Mouse (Mus musculus) megakaryocyte, embryonic 14.5 days (primary cell): ENCODE measurements around the gene Tfr2. TPM values are rescaled to one million over a fixed set of nuclear protein-coding genes. Genes with fewer than 3 reads are reported as not detected.
A peak's percentile ranks its signal among the peaks of the same experiment; 100 is the strongest.

Experiments
- H3K27me3 ChIP-seq: replicated peaks from 2 replicates; pipeline ENCODE3; 2012; ENCODE audit warnings: inconsistent platforms
- H3K36me3 ChIP-seq: replicated peaks from 2 replicates; pipeline ENCODE3; 2012; ENCODE audit warnings: low read length, inconsistent platforms, mixed read lengths
- H3K4me1 ChIP-seq: 2 replicates; pipeline ENCODE4 v1.6.1; 2012; ENCODE audit warnings: inconsistent platforms
- H3K4me3 ChIP-seq: replicated peaks from 2 replicates; pipeline ENCODE3; 2012; ENCODE audit warnings: moderate library complexity, mild to moderate bottlenecking, inconsistent platforms
- H3K9me3 ChIP-seq: 2 replicates; pipeline ENCODE4 v1.6.1; 2012; ENCODE audit warnings: inconsistent platforms
- FLI1 ChIP-seq: IDR thresholded peaks from 2 replicates; pipeline ENCODE4 v1.6.1; 2012; ENCODE audit warnings: low read length, inconsistent platforms, mixed read lengths
- GATA1 ChIP-seq: IDR thresholded peaks from 3 replicates; pipeline ENCODE4 v1.6.1; 2012; ENCODE audit warnings: mixed read lengths, low read length, inconsistent platforms, borderline replicate concordance
- polyA plus RNA-seq: library from polyadenylated mRNA; stranded (reverse); fragments of >175 nt; gene quantifications from 2 replicates; pipeline ENCODE4 v1.2.3, GENCODE M21; 2012; ENCODE audit warnings: low replicate concordance; ENCODE audit not compliant: insufficient read depth

Tfr2 gene
- polyA plus RNA-seq, 1 experiment = 5.8 TPM

GRCm38 (mm10) chr5:137553898-137554297, 15.7 kb upstream of the Tfr2 start:
- TF ChIP-seq GATA1 = no peak
- no peak for TF ChIP-seq FLI1
- Histone ChIP-seq H3K4me3 (no peak overlapping the region), H3K4me1 (peaks cover 8% of the 10 kb centered on the region), H3K27me3 (peaks cover 50% of the 10 kb centered on the region), H3K9me3 (peaks cover 16% of the 10 kb centered on the region), H3K36me3 (no peaks in the 10 kb centered on the region)

- Histone ChIP-seq H3K9me3 (no peaks in the 10 kb centered on the region), H3K4me1 (no peaks in the 10 kb centered on the region), H3K4me3 (no peak overlapping the region), H3K36me3 (no peaks in the 10 kb centered on the region), H3K27me3 (peaks cover 57% of the 10 kb centered on the region)
- TF ChIP-seq GATA1 (no peak), FLI1 (no peak)
These were observed 8.1 kb upstream of the Tfr2 start for GRCm38 (mm10) chr5:137561556-137561955.

DNA sequence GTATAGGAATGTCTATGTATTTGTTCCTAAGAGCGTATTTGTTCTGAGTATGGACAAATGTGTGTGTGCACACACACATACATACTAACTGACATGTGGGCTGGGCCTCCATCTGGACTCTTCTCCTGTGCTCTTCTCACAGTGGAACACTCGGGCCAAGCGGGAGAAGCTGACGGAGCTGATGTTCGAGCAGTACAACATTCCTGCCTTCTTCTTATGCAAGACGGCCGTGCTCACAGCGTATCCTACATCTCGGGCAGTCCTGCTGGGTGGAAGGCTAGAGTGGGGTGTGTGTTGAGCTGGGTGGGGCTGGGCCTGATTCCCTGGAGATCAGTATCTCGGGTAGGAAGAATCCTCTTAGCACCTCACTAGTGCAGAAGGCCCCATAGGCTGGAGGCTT, 6.7 kb upstream of the Tfr2 start:
- Histone ChIP-seq H3K36me3 (no peaks in the 10 kb centered on the region), H3K4me1 (no peaks in the 10 kb centered on the region), H3K9me3 (no peaks in the 10 kb centered on the region), H3K4me3 (no peak overlapping the region), H3K27me3 (peaks cover 71% of the 10 kb centered on the region)
- TF ChIP-seq FLI1 = no peak
- no peak for TF ChIP-seq GATA1

- Histone ChIP-seq H3K36me3 (no peaks in the 10 kb centered on the region), H3K4me3 (no peak overlapping the region), H3K27me3 (peaks cover 81% of the 10 kb centered on the region), H3K4me1 (peaks cover 26% of the 10 kb centered on the region), H3K9me3 (peaks cover 5% of the 10 kb centered on the region; the same call in 1 of the 2 replicates)
- TF ChIP-seq GATA1 (no peak), FLI1 (no peak)
These were observed 3.9 kb upstream of the Tfr2 start for GRCm38 (mm10) chr5:137565744-137566143.

GRCm38 (mm10) chr5:137566416-137566815, 3.2 kb upstream of the Tfr2 start:
- Histone ChIP-seq H3K36me3 (no peaks in the 10 kb centered on the region), H3K9me3 (peaks cover 5% of the 10 kb centered on the region; the same call in 1 of the 2 replicates), H3K4me3 (no peak overlapping the region), H3K27me3 (peaks cover 84% of the 10 kb centered on the region), H3K4me1 (peaks cover 33% of the 10 kb centered on the region)
- TF ChIP-seq GATA1 (no peak), FLI1 (no peak)

DNA sequence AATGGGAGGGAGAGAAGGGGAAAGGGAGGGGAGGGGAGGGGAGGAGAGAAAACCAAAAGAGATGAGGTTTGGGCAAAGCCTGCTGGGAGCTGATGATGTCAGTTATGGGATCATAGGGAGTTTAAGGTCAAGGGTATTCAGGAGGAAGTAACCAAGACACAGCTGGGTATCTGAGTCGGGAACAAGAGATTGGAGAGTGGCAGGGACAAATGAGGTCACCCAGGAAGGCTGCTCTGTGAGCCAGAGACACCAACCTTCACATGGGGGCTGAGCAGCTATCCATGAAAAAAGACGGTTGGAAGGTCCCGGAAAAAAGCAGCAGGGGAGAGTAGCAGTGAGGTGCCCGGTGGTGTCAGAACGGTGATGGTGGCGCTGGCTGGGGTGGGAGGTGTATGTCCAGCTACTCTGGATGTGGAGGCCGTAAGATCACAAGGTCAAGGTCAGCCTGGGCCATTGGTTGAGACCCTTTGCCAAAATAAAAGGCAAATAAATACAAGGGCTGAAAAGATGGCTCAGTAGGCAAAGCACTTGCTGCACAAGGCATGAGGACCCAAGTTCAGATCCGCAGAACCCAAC, 1.3 kb upstream of the Tfr2 start:
- H3K4me3 ChIP-seq = no peak overlapping the region
- peaks cover 84% of the 10 kb centered on the region for H3K27me3 ChIP-seq
- peaks cover 37% of the 10 kb centered on the region for H3K4me1 ChIP-seq
- peaks cover 5% of the 10 kb centered on the region; the same call in 1 of the 2 replicates for H3K9me3 ChIP-seq
- TF ChIP-seq GATA1 (no peak), FLI1 (no peak)
- no peaks in the 10 kb centered on the region for H3K36me3 ChIP-seq

- peak overlapping the region; percentile 15 for H3K4me3 ChIP-seq
- H3K4me1 ChIP-seq = peaks cover 37% of the 10 kb centered on the region
- no peak for TF ChIP-seq GATA1
- no peak for TF ChIP-seq FLI1
These were observed 609 bp upstream of the Tfr2 start for GRCm38 (mm10) chr5:137569031-137569430.

GRCm38 (mm10) chr5:137570181-137570580, 541 bp downstream of the Tfr2 start:
- peaks cover 13% of the 10 kb centered on the region for H3K9me3 ChIP-seq
- peaks cover 88% of the 10 kb centered on the region for H3K27me3 ChIP-seq
- H3K36me3 ChIP-seq = no peaks in the 10 kb centered on the region
- peaks cover 37% of the 10 kb centered on the region for H3K4me1 ChIP-seq
- H3K4me3 ChIP-seq = peak overlapping the region; percentile 84
- TF ChIP-seq GATA1 = no peak
- no peak for TF ChIP-seq FLI1

More at GRCm38 (mm10) chr5:137569031-137569430, 609 bp upstream of the Tfr2 start:
- H3K9me3 ChIP-seq = peaks cover 5% of the 10 kb centered on the region; the same call in 1 of the 2 replicates
- no peaks in the 10 kb centered on the region for H3K36me3 ChIP-seq
- peaks cover 86% of the 10 kb centered on the region for H3K27me3 ChIP-seq

- peaks cover 13% of the 10 kb centered on the region for H3K9me3 ChIP-seq
- no peaks in the 10 kb centered on the region for H3K36me3 ChIP-seq
- peak overlapping the region; percentile 80 for H3K4me3 ChIP-seq
- peaks cover 37% of the 10 kb centered on the region for H3K4me1 ChIP-seq
- H3K27me3 ChIP-seq = peaks cover 81% of the 10 kb centered on the region
- TF ChIP-seq FLI1 (no peak), GATA1 (no peak)
These were observed 1.3 kb downstream of the Tfr2 start for GRCm38 (mm10) chr5:137570691-137571586.

DNA sequence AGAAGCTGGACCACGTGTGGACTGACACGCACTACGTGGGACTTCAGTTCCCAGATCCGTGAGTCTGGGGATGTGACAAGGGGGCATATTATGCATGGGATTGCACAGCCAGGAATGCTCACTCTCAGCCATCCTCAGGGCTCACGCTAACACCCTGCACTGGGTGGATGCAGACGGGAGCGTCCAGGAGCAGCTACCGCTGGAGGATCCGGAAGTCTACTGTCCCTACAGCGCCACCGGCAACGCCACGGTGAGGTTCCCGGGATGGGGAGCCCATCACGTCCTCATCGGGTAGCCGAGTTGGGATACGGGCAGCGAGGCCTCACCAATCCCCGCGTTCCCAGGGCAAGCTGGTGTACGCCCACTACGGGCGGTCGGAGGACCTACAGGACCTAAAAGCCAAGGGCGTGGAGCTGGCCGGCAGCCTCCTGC, 4.8 kb downstream of the Tfr2 start:
- no peak overlapping the region for H3K4me3 ChIP-seq
- peaks cover 3% of the 10 kb centered on the region for H3K36me3 ChIP-seq

More for the DNA sequence above, 4.8 kb downstream of the Tfr2 start:
- TF ChIP-seq GATA1 (no peak), FLI1 (no peak)
- H3K4me1 ChIP-seq = peaks cover 31% of the 10 kb centered on the region
- H3K9me3 ChIP-seq = peaks cover 8% of the 10 kb centered on the region
- H3K27me3 ChIP-seq = peaks cover 69% of the 10 kb centered on the region
